Mouse (Mus musculus): ENCODE results near the gene Kif18b.

- TF ChIP-seq CTCF (IDR thresholded peaks at IDR 0.05; ENCODE audit: low read depth), result peak; percentile 27; the same call in 1 of the 2 replicates
- no peak for TF ChIP-seq EP300 (IDR thresholded peaks at IDR 0.05; ENCODE audit: low read depth)
Measured at GRCm38 (mm10) chr11:102946992-102947343, 22.0 kb upstream of the Kif18b start.
